Mouse (Mus musculus) WW6 (cell line): ENCODE results near the gene Arhgap44.

Experiments
- DNase-seq: peaks from one replicate; pipeline ENCODE4 v3.0.0-alpha.2; 2013; ENCODE audit warnings: low read depth, low spot score

The Arhgap44 gene

DNA sequence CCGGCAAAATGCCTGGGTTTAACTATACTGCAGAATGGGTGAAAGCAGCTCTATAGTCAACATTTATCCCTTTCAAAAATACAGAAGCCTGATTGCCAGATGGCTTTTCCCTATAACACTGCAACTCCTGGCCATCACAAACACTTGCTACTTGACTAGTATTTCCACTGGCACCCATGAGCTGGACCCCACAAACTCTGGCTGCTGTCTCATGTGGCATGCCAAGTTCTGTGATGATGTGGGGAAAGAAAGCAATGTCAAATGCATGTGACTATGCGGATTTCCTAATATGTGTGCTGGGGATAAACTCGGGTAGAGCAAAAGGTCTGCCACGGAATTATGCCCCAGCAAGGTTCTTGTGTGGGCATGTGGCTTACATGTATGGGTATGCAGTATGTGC is 156.7 kb downstream of the Arhgap44 start:
- no peak for DNase-seq

GRCm38 (mm10) chr11:65004836-65005235 is 157.9 kb downstream of the Arhgap44 start:
- DNase-seq = no peak

GRCm38 (mm10) chr11:65003611-65004010 is 159.2 kb downstream of the Arhgap44 start:
- DNase-seq = no peak

- no peak for DNase-seq
Measured at GRCm38 (mm10) chr11:65001729-65002128, 161.0 kb downstream of the Arhgap44 start.

- no peak for DNase-seq
Measured at GRCm38 (mm10) chr11:64999685-65000084, 163.1 kb downstream of the Arhgap44 start.

- no peak for DNase-seq
Measured at GRCm38 (mm10) chr11:64998439-64998838, 164.3 kb downstream of the Arhgap44 start.

- no peak for DNase-seq
Measured at GRCm38 (mm10) chr11:64988556-64988955, 174.2 kb downstream of the Arhgap44 start.

DNA sequence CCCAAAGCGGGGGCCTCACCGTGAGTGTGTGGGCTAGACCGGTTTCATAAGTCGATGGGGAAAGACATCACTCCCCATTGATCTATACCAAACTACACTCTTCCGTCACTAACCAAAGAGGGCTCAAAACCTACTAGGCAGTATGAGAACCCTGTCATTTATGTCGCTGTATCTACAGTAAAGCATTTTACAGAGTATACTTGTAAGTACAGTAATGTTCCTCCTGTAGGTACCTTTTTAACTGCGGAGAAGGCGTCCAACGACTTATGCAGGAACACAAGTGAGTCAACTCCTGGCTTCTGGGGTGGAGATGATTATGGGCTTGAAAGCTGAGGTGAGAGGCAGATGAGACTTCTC is 183.3 kb downstream of the Arhgap44 start:
- DNase-seq = no peak

- peak; percentile 97 for DNase-seq
Measured at GRCm38 (mm10) chr11:64978720-64979488, 183.9 kb downstream of the Arhgap44 start, which contains the start of gene Elac2. Elac2 (plus strand) TSS chr11:64979038.

DNA sequence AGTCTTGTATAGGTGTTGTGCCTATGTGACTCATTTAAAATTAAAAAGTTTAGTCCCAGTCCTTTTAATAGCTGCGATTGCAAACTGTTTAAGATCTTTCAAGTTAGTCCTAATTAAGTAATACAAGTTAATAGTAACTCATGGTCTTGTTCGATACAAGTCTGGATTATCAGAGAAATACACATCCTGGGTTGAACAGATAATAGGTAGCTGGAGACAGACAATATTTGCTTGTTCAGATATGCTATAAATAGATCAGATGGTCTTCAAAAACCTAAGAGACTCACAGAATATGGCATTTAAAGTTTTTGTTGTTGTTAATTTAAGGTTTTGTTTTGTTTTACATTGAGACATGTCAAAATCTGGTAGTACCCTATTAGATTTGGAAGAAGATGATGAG is 190.3 kb downstream of the Arhgap44 start:
- no peak for DNase-seq

GRCm38 (mm10) chr11:64971471-64971988 is 191.2 kb downstream of the Arhgap44 start:
- DNase-seq = no peak

DNA sequence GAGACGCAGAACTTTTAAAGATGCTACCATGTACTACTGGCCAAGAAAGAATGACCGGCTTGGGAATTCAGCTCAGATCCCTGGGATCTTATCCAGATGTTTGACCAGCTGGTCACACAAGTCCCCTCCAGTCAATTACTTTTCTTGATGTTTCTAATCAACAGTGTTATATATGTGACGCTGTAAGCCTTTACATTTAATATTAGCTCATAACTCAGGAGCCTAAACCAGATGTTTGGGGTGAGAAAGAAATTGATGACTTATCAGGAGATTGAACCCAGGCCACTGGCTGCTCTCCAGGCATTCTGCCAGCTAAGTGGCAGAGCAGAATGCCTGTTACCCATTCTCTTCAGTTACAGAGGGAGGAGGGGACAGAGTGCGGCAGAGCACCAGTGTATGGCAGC is 193.8 kb downstream of the Arhgap44 start:
- DNase-seq = no peak

GRCm38 (mm10) chr11:64968507-64968906 is 194.3 kb downstream of the Arhgap44 start:
- peak; percentile 58 for DNase-seq

GRCm38 (mm10) chr11:64962629-64963028 is 200.1 kb downstream of the Arhgap44 start:
- no peak for DNase-seq

- no peak for DNase-seq
Measured at GRCm38 (mm10) chr11:64956962-64957729, 205.6 kb downstream of the Arhgap44 start.
